Mouse (Mus musculus): ENCODE measurements around the gene Tmem233. TPM values are rescaled to one million over a fixed set of nuclear protein-coding genes. Genes with fewer than 3 reads are reported as not detected.
A peak's percentile ranks its signal among the peaks of the same experiment; 100 is the strongest.

Tmem233 gene
- polyA plus RNA-seq (2012; rRNA removed): 0.05 TPM in 1 of 2 replicates, not detected in the other

DNA sequence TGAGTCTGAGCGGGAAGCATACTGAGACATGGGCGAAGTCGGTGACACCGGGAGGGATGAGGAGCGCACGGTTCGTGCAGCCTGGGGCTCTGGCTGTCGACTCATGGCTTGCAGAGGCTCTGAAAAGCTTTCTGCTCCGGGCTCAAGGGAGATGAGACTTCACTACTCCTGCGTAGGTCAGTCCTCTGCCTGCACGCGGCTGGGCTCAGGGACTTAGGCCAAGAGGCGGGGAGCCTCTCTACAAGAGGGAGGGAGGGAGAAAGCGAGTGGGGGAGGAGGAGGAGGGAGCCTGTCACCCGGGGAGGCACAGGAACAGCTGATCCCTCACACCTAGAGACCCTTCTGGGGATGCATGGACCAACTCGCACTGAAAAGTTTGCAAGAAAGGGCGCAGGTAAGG is at the start of gene Tmem233:
TSS of gene Tmem233 (minus strand) at position 164 of the 400 bp plus-strand sequence.
- Histone ChIP-seq H3K4me3 (ENCODE audit: low read depth, low read length) (no peak within 1 kb of the TSS), H3K27me3 (ENCODE audit: control insufficient read depth, insufficient read depth, low read length) (no peaks in the 10 kb centered on the region), H3K27ac (ENCODE audit: insufficient read depth, low read depth, low read length) (no peak within 1 kb of the TSS), H3K4me1 (ENCODE audit: control insufficient read depth, insufficient read depth, insufficient read length, low read length) (no peaks in the 10 kb centered on the region), H3K36me3 (ENCODE audit: control insufficient read depth, insufficient read depth, low read length) (no peaks in the 10 kb centered on the region)
- TF ChIP-seq CTCF (IDR thresholded peaks at IDR 0.05; ENCODE audit: extremely low read depth, insufficient read length, insufficient replicate concordance, low read depth, low read length) (no peak), POLR2A (IDR thresholded peaks at IDR 0.05; ENCODE audit: low read depth, low read length) (no peak)
- 23% methylated on average over 17 of the region's 17 CpGs for WGBS

DNA sequence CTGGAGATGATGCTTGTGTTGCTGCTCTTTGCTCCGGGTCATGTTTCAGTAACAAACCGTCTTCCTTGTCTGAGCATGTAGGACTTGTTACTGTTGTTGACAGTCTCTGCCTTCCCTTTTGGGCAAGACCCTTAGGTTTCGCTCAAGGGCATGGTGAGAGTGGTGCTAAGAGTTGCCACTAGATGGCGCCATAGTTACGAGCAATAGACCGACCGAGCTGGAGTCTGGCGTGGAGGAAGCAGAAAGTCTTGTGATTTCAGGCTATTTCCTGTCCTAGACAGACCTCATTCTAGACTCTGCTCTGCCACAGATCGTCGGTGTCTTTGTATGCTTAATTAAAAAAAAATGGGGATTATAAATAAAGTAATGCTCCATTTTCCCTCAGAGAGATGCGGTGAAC is 40.3 kb upstream of the Tmem233 start:
- no peaks in the 10 kb centered on the region for H3K27me3 ChIP-seq (ENCODE audit: control insufficient read depth, insufficient read depth, low read length)
- TF ChIP-seq POLR2A (IDR thresholded peaks at IDR 0.05; ENCODE audit: low read depth, low read length) (no peak), CTCF (IDR thresholded peaks at IDR 0.05; ENCODE audit: extremely low read depth, insufficient read length, insufficient replicate concordance, low read depth, low read length) (peak; percentile 72; the same call in 1 of the 2 replicates)
- no peak overlapping the region for H3K27ac ChIP-seq (ENCODE audit: insufficient read depth, low read depth, low read length)
- no peaks in the 10 kb centered on the region for H3K4me1 ChIP-seq (ENCODE audit: control insufficient read depth, insufficient read depth, insufficient read length, low read length)
- no peak overlapping the region for H3K4me3 ChIP-seq (ENCODE audit: low read depth, low read length)
- 10% methylated on average over 11 of the region's 11 CpGs for WGBS
- no peaks in the 10 kb centered on the region for H3K36me3 ChIP-seq (ENCODE audit: control insufficient read depth, insufficient read depth, low read length)

DNA sequence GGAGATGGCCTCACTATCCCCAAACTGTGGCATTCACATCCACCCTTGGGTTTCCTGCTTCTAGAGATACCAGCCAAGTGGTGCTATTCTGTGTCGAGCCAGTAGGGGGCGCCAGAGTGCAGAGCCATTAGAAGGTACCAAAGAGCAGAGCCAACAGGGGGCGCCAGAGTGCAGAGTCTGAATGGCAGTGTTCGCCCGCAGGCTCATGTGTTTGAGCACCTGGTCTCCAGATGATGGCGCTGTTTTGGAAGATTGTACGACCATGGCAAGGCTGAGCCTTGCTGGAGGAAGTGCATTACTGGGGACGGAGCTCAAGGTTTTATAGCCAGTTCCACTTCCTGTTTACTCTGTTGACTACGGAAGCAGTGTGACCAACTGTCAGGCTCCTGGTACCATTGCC is 33.5 kb upstream of the Tmem233 start:
- no peaks in the 10 kb centered on the region for H3K27me3 ChIP-seq (ENCODE audit: control insufficient read depth, insufficient read depth, low read length)
- H3K27ac ChIP-seq (ENCODE audit: insufficient read depth, low read depth, low read length): no peak overlapping the region
- H3K4me1 ChIP-seq (ENCODE audit: control insufficient read depth, insufficient read depth, insufficient read length, low read length): no peaks in the 10 kb centered on the region
- WGBS: 36% methylated on average over 9 of the region's 9 CpGs
- H3K4me3 ChIP-seq (ENCODE audit: low read depth, low read length): no peak overlapping the region
- no peak for TF ChIP-seq POLR2A (IDR thresholded peaks at IDR 0.05; ENCODE audit: low read depth, low read length)
- TF ChIP-seq CTCF (IDR thresholded peaks at IDR 0.05; ENCODE audit: extremely low read depth, insufficient read length, insufficient replicate concordance, low read depth, low read length): peak; percentile 92; the same call in 1 of the 2 replicates
- H3K36me3 ChIP-seq (ENCODE audit: control insufficient read depth, insufficient read depth, low read length): no peaks in the 10 kb centered on the region

DNA sequence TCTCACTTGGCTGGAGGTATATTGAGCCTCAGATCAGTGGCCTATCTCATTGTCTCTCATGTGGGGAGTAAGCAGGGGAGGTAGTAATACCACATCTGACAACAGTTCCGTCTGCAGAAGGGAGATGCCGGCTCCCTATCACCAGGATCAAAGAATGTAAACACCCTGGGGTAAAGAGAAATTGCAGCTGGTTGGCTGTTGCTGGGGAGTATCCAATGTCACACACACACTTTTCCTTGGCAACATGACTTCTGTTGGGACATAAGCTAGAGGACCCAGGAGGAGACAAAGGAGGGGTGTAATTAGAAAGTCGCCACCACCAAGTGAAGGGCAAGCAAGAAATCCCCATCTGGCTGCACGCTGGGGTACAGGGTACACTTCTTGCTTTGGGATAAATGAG is 33.1 kb upstream of the Tmem233 start:
- TF ChIP-seq POLR2A (IDR thresholded peaks at IDR 0.05; ENCODE audit: low read depth, low read length) (no peak), CTCF (IDR thresholded peaks at IDR 0.05; ENCODE audit: extremely low read depth, insufficient read length, insufficient replicate concordance, low read depth, low read length) (no peak)
- no peaks in the 10 kb centered on the region for H3K27me3 ChIP-seq (ENCODE audit: control insufficient read depth, insufficient read depth, low read length)
- WGBS: 35% methylated on average over 4 of the region's 4 CpGs

DNA sequence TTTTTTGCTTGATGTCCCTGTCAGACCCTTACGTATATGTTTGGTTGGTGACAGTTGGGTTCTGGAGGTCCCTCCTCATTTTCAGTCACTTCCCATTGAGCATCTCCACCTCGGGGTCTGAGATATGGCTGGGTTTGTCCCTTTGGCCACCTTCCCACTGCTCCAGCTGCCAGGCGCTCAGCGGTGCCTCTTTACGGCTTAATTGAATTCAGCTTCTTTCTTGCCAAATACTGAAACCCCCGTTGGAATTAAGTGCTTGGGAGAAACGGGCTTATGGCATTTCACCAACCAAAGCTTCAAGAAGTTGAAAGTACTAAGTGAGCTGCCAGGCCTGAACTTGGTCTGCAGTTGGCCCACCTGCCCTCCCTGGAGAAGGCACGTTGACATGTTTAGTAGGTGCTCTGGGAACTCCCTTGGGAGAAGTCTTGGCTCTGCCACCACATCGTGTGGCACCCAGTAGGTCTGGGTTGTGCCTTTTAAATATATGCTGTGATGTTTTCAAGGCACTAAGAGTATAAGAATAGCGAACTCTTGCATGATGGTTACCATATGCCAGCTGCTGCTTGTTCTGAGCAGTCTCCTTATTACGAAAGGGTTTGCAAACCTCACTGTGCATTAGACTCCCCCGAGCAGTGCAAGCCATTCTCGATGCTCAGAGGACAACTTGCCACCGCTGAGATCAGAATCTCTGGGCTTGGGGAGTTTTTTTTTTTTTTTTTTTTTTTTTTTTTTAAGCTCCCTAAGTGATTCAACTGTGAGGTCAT is 32.2 kb upstream of the Tmem233 start:
- no peak for TF ChIP-seq POLR2A (IDR thresholded peaks at IDR 0.05; ENCODE audit: low read depth, low read length)
- no peak for TF ChIP-seq CTCF (IDR thresholded peaks at IDR 0.05; ENCODE audit: extremely low read depth, insufficient read length, insufficient replicate concordance, low read depth, low read length)

More for the DNA sequence above, 33.1 kb upstream of the Tmem233 start:
- Histone ChIP-seq H3K4me1 (ENCODE audit: control insufficient read depth, insufficient read depth, insufficient read length, low read length) (no peaks in the 10 kb centered on the region), H3K36me3 (ENCODE audit: control insufficient read depth, insufficient read depth, low read length) (no peaks in the 10 kb centered on the region), H3K4me3 (ENCODE audit: low read depth, low read length) (no peak overlapping the region), H3K27ac (ENCODE audit: insufficient read depth, low read depth, low read length) (no peak overlapping the region)

DNA sequence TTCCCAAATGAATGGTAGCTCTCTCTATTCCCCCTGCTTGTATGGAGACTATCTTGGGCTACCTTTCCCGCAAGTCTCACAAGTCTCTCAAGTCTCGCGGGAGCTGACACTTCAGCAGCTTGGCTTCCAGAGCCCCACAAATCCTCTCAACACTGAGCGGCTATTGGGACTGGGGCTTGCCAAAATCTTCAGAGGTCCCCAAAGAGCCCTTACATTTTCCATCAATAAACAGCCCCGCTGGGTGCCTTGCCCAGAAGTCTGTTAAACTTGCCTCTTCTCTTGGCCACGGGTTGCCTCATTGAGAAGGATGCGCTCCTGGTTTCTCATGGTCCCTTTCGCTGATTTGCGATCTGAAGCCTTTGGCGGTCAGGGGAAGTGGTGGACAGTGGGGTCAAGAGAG is 25.6 kb upstream of the Tmem233 start:
- no peaks in the 10 kb centered on the region for H3K27me3 ChIP-seq (ENCODE audit: control insufficient read depth, insufficient read depth, low read length)
- H3K4me1 ChIP-seq (ENCODE audit: control insufficient read depth, insufficient read depth, insufficient read length, low read length): no peaks in the 10 kb centered on the region
- H3K27ac ChIP-seq (ENCODE audit: insufficient read depth, low read depth, low read length): no peak overlapping the region
- TF ChIP-seq POLR2A (IDR thresholded peaks at IDR 0.05; ENCODE audit: low read depth, low read length): no peak
- no peak for TF ChIP-seq CTCF (IDR thresholded peaks at IDR 0.05; ENCODE audit: extremely low read depth, insufficient read length, insufficient replicate concordance, low read depth, low read length)
- 95% methylated on average over 10 of the region's 10 CpGs for WGBS
- no peaks in the 10 kb centered on the region for H3K36me3 ChIP-seq (ENCODE audit: control insufficient read depth, insufficient read depth, low read length)
- H3K4me3 ChIP-seq (ENCODE audit: low read depth, low read length): no peak overlapping the region

More for the DNA sequence above, 32.2 kb upstream of the Tmem233 start:
- no peaks in the 10 kb centered on the region for H3K36me3 ChIP-seq (ENCODE audit: control insufficient read depth, insufficient read depth, low read length)
- no peak overlapping the region for H3K4me3 ChIP-seq (ENCODE audit: low read depth, low read length)
- no peaks in the 10 kb centered on the region for H3K27me3 ChIP-seq (ENCODE audit: control insufficient read depth, insufficient read depth, low read length)
- no peaks in the 10 kb centered on the region for H3K4me1 ChIP-seq (ENCODE audit: control insufficient read depth, insufficient read depth, insufficient read length, low read length)
- WGBS: 55% methylated on average over 14 of the region's 14 CpGs
- no peak overlapping the region for H3K27ac ChIP-seq (ENCODE audit: insufficient read depth, low read depth, low read length)

DNA sequence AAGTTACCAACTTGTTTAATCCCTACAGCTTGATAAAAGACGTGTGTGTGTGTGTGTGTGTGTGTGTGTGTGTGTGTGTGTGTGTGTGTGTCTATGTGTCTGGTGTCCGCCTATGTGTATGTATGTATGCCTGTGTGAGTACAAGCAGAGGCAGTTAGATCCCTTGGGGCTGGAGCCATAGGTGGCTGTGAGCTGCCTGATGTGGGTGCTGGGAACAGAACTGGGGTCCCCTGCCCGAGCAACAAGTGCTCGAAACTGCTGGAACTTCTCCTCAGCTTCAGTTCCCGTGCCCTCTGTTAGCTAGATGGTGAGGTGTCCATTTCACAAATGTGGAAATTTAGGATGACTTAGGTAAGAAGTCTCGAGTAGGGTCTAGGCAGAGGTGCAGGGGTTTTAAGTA is 1.2 kb upstream of the Tmem233 start:
- 86% methylated on average over 6 of the region's 6 CpGs for WGBS
- H3K4me3 ChIP-seq (ENCODE audit: low read depth, low read length): no peak overlapping the region
- no peak for TF ChIP-seq POLR2A (IDR thresholded peaks at IDR 0.05; ENCODE audit: low read depth, low read length)
- no peak for TF ChIP-seq CTCF (IDR thresholded peaks at IDR 0.05; ENCODE audit: extremely low read depth, insufficient read length, insufficient replicate concordance, low read depth, low read length)
- no peaks in the 10 kb centered on the region for H3K4me1 ChIP-seq (ENCODE audit: control insufficient read depth, insufficient read depth, insufficient read length, low read length)
- no peak overlapping the region for H3K27ac ChIP-seq (ENCODE audit: insufficient read depth, low read depth, low read length)
- H3K27me3 ChIP-seq (ENCODE audit: control insufficient read depth, insufficient read depth, low read length): no peaks in the 10 kb centered on the region
- no peaks in the 10 kb centered on the region for H3K36me3 ChIP-seq (ENCODE audit: control insufficient read depth, insufficient read depth, low read length)

Measured in small intestine, adult 2 months (tissue).